Mouse (Mus musculus) lung, adult 2 months (tissue): Measurements from ENCODE around the gene Nt5dc3.

ENCODE experiments used
- CTCF ChIP-seq: fragments of 200-500 bp; IDR thresholded peaks from 2 replicates; pipeline ENCODE4 v1.5.1; 2011; ENCODE audit warnings: mild to moderate bottlenecking, low read length, control low read depth; ENCODE audit not compliant: insufficient read depth
- POLR2A ChIP-seq: fragments of 200-500 bp; IDR thresholded peaks from 2 replicates; pipeline ENCODE4 v1.6.1; 2011; ENCODE audit warnings: low read depth, mild to moderate bottlenecking, control low read depth, low read length, borderline replicate concordance; ENCODE audit errors: extremely low read depth

GRCm38 (mm10) chr10:86742918-86743317 is 35.9 kb upstream of the Nt5dc3 start:
- TF ChIP-seq POLR2A (no peak), CTCF (no peak)
